Mouse (Mus musculus) midbrain, embryonic 11.5 days (tissue): ENCODE measurements around the gene Gm13103. TPM values are rescaled to one million over a fixed set of nuclear protein-coding genes. Genes with fewer than 3 reads are reported as not detected.
"Not testable (repeated sequence)": the region's sequence is repeated elsewhere in the genome, so short reads cannot be mapped to it uniquely, and the experiment has no call there.

Source experiments
- ATAC-seq: fragments of 200-750 bp; cut with Nextera tagmentation; 2 replicates; pipeline ENCODE4 v1.8.0; 2017; ENCODE audit warnings: moderate TSS enrichment, moderate library complexity; ENCODE audit not compliant: low FRiP score
- DNase-seq: peaks from one replicate; pipeline ENCODE4 v3.0.0; 2015; ENCODE audit warnings: low spot score; ENCODE audit errors: missing footprints
- H3K27ac ChIP-seq: fragments of 300-500 bp; sonication (generic); 2 replicates; pipeline ENCODE4 v1.5.1; 2014; ENCODE audit warnings: low read depth, low read length
- H3K27me3 ChIP-seq: fragments of 300-500 bp; sonication (generic); 2 replicates; pipeline ENCODE4 v1.6.1; 2014; ENCODE audit warnings: mild to moderate bottlenecking, low read length, moderate library complexity, mixed read lengths; ENCODE audit not compliant: control insufficient read depth, insufficient read depth
- H3K36me3 ChIP-seq: fragments of 300-500 bp; sonication (generic); 2 replicates; pipeline ENCODE4 v1.6.1; 2014; ENCODE audit warnings: mild to moderate bottlenecking, low read length, moderate library complexity, mixed read lengths; ENCODE audit not compliant: control insufficient read depth, insufficient read depth
- H3K4me1 ChIP-seq: fragments of 300-500 bp; sonication (generic); 2 replicates; pipeline ENCODE4 v1.6.1; 2014; ENCODE audit warnings: low read length; ENCODE audit not compliant: control insufficient read depth, insufficient read depth
- H3K4me2 ChIP-seq: fragments of 300-500 bp; sonication (generic); 2 replicates; pipeline ENCODE4 v1.6.1; 2014; ENCODE audit warnings: mild to moderate bottlenecking, moderate library complexity
- H3K4me3 ChIP-seq: fragments of 300-500 bp; sonication (generic); 2 replicates; pipeline ENCODE4 v1.5.1; 2014; ENCODE audit warnings: low read depth, low read length
- H3K9ac ChIP-seq: fragments of 300-500 bp; sonication (generic); 2 replicates; pipeline ENCODE4 v1.6.1; 2014; ENCODE audit warnings: low read length
- H3K9me3 ChIP-seq: fragments of 300-500 bp; sonication (generic); 2 replicates; pipeline ENCODE4 v1.6.1; 2016; ENCODE audit warnings: low read length; ENCODE audit not compliant: control insufficient read depth
- WGBS: fragments of 180-500 bp; shearing (Covaris S2); extraction: QIAGEN DNeasy Blood & Tissue Kit; methylation state at CpG from one replicate; pipeline ENCODE4 v1.1.7; 2014; 5-methylcytosine and 5-hydroxymethylcytosine counted together
- polyA plus RNA-seq: library from polyadenylated mRNA; unstranded; fragments of >200 nt; fragmentation: Nextera tagmentation; extraction: Ambion mirVana; gene quantifications from 2 replicates; pipeline ENCODE4 v1.2.1, GENCODE M21; 2014

Gm13103 gene
- polyA plus RNA-seq, result not detected in 2 replicates

GRCm38 (mm10) chr4:143846197-143846596 is at the start of gene Gm13103:
Gm13103 (plus strand) TSS chr4:143846497.
- not testable (repeated sequence) for ATAC-seq, H3K4me1 ChIP-seq, H3K27me3 ChIP-seq, H3K36me3 ChIP-seq, H3K9me3 ChIP-seq, H3K27ac ChIP-seq, H3K4me3 ChIP-seq, H3K4me2 ChIP-seq, H3K9ac ChIP-seq, DNase-seq

- Histone ChIP-seq H3K9ac (no peak within 1 kb of the TSS), H3K27me3 (no peaks in the 10 kb centered on the region), H3K36me3 (no peaks in the 10 kb centered on the region), H3K27ac (no peak within 1 kb of the TSS), H3K4me3 (no peak within 1 kb of the TSS), H3K4me2 (no peak within 1 kb of the TSS), H3K9me3 (peaks cover 12% of the 10 kb centered on the region), H3K4me1 (no peaks in the 10 kb centered on the region)
- 81% methylated on average over 2 of the region's 2 CpGs for WGBS
- DNase-seq (no peak), ATAC-seq (no peak)
Observed at GRCm38 (mm10) chr4:143815993-143816392, 30.3 kb upstream of the Gm13103 start, which contains the start of gene Gm13084. Gm13084 (minus strand) TSS chr4:143816093.

GRCm38 (mm10) chr4:143882371-143882770 is 36.1 kb downstream of the Gm13103 start:
- not testable (repeated sequence) for H3K4me3 ChIP-seq, H3K4me1 ChIP-seq, H3K9ac ChIP-seq, DNase-seq, ATAC-seq, H3K27me3 ChIP-seq, H3K27ac ChIP-seq, H3K4me2 ChIP-seq, H3K36me3 ChIP-seq, H3K9me3 ChIP-seq
- WGBS, result 76% methylated on average over 1 of the region's 1 CpGs

- H3K36me3 ChIP-seq, H3K4me3 ChIP-seq, DNase-seq, H3K4me1 ChIP-seq, H3K27me3 ChIP-seq, H3K4me2 ChIP-seq, ATAC-seq, H3K9ac ChIP-seq, H3K27ac ChIP-seq: not testable (repeated sequence)
- WGBS, result 95% methylated on average over 3 of the region's 3 CpGs
- H3K9me3 ChIP-seq, result peaks cover 13% of the 10 kb centered on the region; the same call in 1 of the 2 replicates
Observed at GRCm38 (mm10) chr4:143894406-143894805, 48.1 kb downstream of the Gm13103 start.

GRCm38 (mm10) chr4:143900280-143900679 is 54.0 kb downstream of the Gm13103 start, which contains the start of gene Pramef6:
Pramef6 (minus strand) TSS chr4:143900380.
- not testable (repeated sequence) for H3K36me3 ChIP-seq, H3K27me3 ChIP-seq, ATAC-seq, H3K27ac ChIP-seq, H3K9ac ChIP-seq, H3K4me1 ChIP-seq, H3K9me3 ChIP-seq, DNase-seq, H3K4me3 ChIP-seq, H3K4me2 ChIP-seq
- WGBS, result 84% methylated on average over 1 of the region's 1 CpGs

Other genes with a start within 250 kb of the Gm13103 start
- not detected in 2 replicates for gene Gm13083, start 231.5 kb upstream of the Gm13103 start, polyA plus RNA-seq
- not detected in 2 replicates for gene Gm13088, start 189.3 kb upstream of the Gm13103 start, polyA plus RNA-seq
- gene Gm13089, start 143.8 kb upstream of the Gm13103 start, polyA plus RNA-seq, result not detected in 2 replicates
- not detected in 2 replicates for gene Gm13078, start 127.0 kb upstream of the Gm13103 start, polyA plus RNA-seq
- not detected in 2 replicates for gene Gm13023, start 57.1 kb upstream of the Gm13103 start, polyA plus RNA-seq
- not detected in 2 replicates for gene Gm13084, start 30.4 kb upstream of the Gm13103 start, polyA plus RNA-seq
- not detected in 2 replicates for gene Pramef6, start 53.9 kb downstream of the Gm13103 start, polyA plus RNA-seq
- gene Pramef25, start 104.5 kb downstream of the Gm13103 start, polyA plus RNA-seq, result not detected in 2 replicates
- gene Gm13101, start 120.5 kb downstream of the Gm13103 start, polyA plus RNA-seq, result not detected in 2 replicates
- not detected in 2 replicates for gene Pramef17, start 147.9 kb downstream of the Gm13103 start, polyA plus RNA-seq
- not detected in 2 replicates for gene Pramel4, start 212.6 kb downstream of the Gm13103 start, polyA plus RNA-seq